Mouse (Mus musculus) kidney, adult 2 months (tissue): ENCODE measurements around the gene Tmem170b.

Experiments used
- CTCF ChIP-seq: fragments of 200-500 bp; conservative IDR thresholded peaks from 2 replicates; pipeline ENCODE4 v1.5.1; 2011; ENCODE audit warnings: low read depth, mild to moderate bottlenecking, control low read depth, low read length, moderate library complexity, mixed read lengths; ENCODE audit not compliant: insufficient read depth, insufficient read length
- POLR2A ChIP-seq: fragments of 200-500 bp; IDR thresholded peaks from one replicate; pipeline ENCODE4 v1.6.1; 2011; ENCODE audit warnings: low read depth, low read length, control low read depth

DNA sequence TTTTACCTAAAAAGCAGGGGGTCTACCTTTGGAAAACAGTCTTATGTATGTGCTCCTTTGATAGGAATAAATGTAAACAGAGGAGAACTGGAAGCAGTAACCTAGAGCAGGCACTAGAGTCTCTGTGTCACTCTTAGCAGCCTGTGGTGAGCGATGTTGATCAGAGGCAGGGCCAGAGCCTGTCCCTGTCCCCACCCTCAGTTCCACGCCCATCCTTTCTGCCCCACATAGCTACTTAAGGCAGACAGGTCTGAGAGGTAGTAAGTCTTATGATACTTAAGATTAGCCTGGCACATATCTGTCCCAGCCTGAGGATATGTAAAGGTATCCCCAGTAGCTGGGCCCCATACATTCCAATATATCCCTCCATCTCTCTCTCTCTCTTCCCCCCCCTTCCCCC lies 2.9 kb downstream of the Tmem170b start:
- TF ChIP-seq POLR2A: no peak
- TF ChIP-seq CTCF: no peak
